Mouse (Mus musculus) embryo, embryonic 10 days (tissue): ENCODE data around the gene Olfr1333.
"Not testable (repeated sequence)": the region's sequence is repeated elsewhere in the genome, so short reads cannot be mapped to it uniquely, and the experiment has no call there.

ENCODE experiments used
- DNase-seq: peaks from one replicate; pipeline ENCODE4 v3.0.0-alpha.2; 2015; ENCODE audit warnings: low spot score

The Olfr1333 gene

GRCm38 (mm10) chr4:118836179-118836578 is at the start of gene Olfr1333:
Gene Olfr1333 (minus strand): TSS chr4:118836279.
- no peak for DNase-seq

- DNase-seq, result no peak
Observed at GRCm38 (mm10) chr4:118867566-118867965, 31.5 kb upstream of the Olfr1333 start.

GRCm38 (mm10) chr4:118864349-118864748 is 28.3 kb upstream of the Olfr1333 start, which contains the start of gene Olfr1331:
Gene Olfr1331 (plus strand): TSS chr4:118864649.
- DNase-seq, result no peak

GRCm38 (mm10) chr4:118862704-118863103 is 26.6 kb upstream of the Olfr1333 start:
- DNase-seq, result no peak

- DNase-seq, result no peak
Observed at GRCm38 (mm10) chr4:118861791-118862190, 25.7 kb upstream of the Olfr1333 start.

- no peak for DNase-seq
Observed at GRCm38 (mm10) chr4:118818921-118819320, 17.2 kb downstream of the Olfr1333 start.

- no peak for DNase-seq
Observed at GRCm38 (mm10) chr4:118809844-118810243, 26.2 kb downstream of the Olfr1333 start, which contains the start of gene Olfr1335. Gene Olfr1335 (minus strand): TSS chr4:118809944.

GRCm38 (mm10) chr4:118792796-118793195 is 43.3 kb downstream of the Olfr1333 start:
- DNase-seq, result not testable (repeated sequence)

- DNase-seq, result no peak
Observed at GRCm38 (mm10) chr4:118782486-118782885, 53.6 kb downstream of the Olfr1333 start, which contains the start of gene Olfr1337. Gene Olfr1337 (minus strand): TSS chr4:118782586.
